Mouse (Mus musculus): ENCODE data around the gene Afg1l.

Gene Afg1l

GRCm38 (mm10) chr10:42478341-42478720 is at the start of gene Afg1l:
Afg1l (minus strand) TSS chr10:42478565.
- in situ Hi-C loops (cut with MboI; ENCODE audit: low sequenced_read_pairs) = no loop called here

- in situ Hi-C loops (cut with MboI; ENCODE audit: low sequenced_read_pairs) = no loop called here
Observed at GRCm38 (mm10) chr10:42525682-42526081, 47.3 kb upstream of the Afg1l start.

GRCm38 (mm10) chr10:42523556-42524162 is 45.3 kb upstream of the Afg1l start:
- in situ Hi-C loops (cut with MboI; ENCODE audit: low sequenced_read_pairs) = no loop called here

GRCm38 (mm10) chr10:42522912-42523311 is 44.5 kb upstream of the Afg1l start:
- in situ Hi-C loops (cut with MboI; ENCODE audit: low sequenced_read_pairs) = no loop called here

GRCm38 (mm10) chr10:42521315-42521981 is 43.1 kb upstream of the Afg1l start:
- in situ Hi-C loops (cut with MboI; ENCODE audit: low sequenced_read_pairs) = no loop called here

- in situ Hi-C loops (cut with MboI; ENCODE audit: low sequenced_read_pairs) = no loop called here
Observed at GRCm38 (mm10) chr10:42518363-42518762, 40.0 kb upstream of the Afg1l start.

GRCm38 (mm10) chr10:42514125-42514524 is 35.8 kb upstream of the Afg1l start:
- in situ Hi-C loops (cut with MboI; ENCODE audit: low sequenced_read_pairs) = no loop called here

GRCm38 (mm10) chr10:42511184-42512135 is 33.1 kb upstream of the Afg1l start:
- in situ Hi-C loops (cut with MboI; ENCODE audit: low sequenced_read_pairs) = no loop called here

- in situ Hi-C loops (cut with MboI; ENCODE audit: low sequenced_read_pairs) = no loop called here
Observed at GRCm38 (mm10) chr10:42510141-42510540, 31.8 kb upstream of the Afg1l start.

GRCm38 (mm10) chr10:42504096-42504710 is 25.8 kb upstream of the Afg1l start:
- in situ Hi-C loops (cut with MboI; ENCODE audit: low sequenced_read_pairs) = no loop called here

- in situ Hi-C loops (cut with MboI; ENCODE audit: low sequenced_read_pairs) = no loop called here
Observed at GRCm38 (mm10) chr10:42502349-42503111, 24.2 kb upstream of the Afg1l start.

GRCm38 (mm10) chr10:42501775-42502348 is 23.5 kb upstream of the Afg1l start, which contains the start of gene Snx3:
Snx3 (plus strand) TSS chr10:42502030.
- in situ Hi-C loops (cut with MboI; ENCODE audit: low sequenced_read_pairs) = no loop called here

- in situ Hi-C loops (cut with MboI; ENCODE audit: low sequenced_read_pairs) = no loop called here
Observed at GRCm38 (mm10) chr10:42501161-42501560, 22.8 kb upstream of the Afg1l start.

GRCm38 (mm10) chr10:42500611-42501010 is 22.2 kb upstream of the Afg1l start:
- in situ Hi-C loops (cut with MboI; ENCODE audit: low sequenced_read_pairs) = no loop called here

- in situ Hi-C loops (cut with MboI; ENCODE audit: low sequenced_read_pairs) = no loop called here
Observed at GRCm38 (mm10) chr10:42493000-42493399, 14.6 kb upstream of the Afg1l start.

GRCm38 (mm10) chr10:42492027-42492771 is 13.8 kb upstream of the Afg1l start:
- in situ Hi-C loops (cut with MboI; ENCODE audit: low sequenced_read_pairs) = no loop called here

- in situ Hi-C loops (cut with MboI; ENCODE audit: low sequenced_read_pairs) = no loop called here
Observed at GRCm38 (mm10) chr10:42491158-42491557, 12.8 kb upstream of the Afg1l start.

- in situ Hi-C loops (cut with MboI; ENCODE audit: low sequenced_read_pairs) = no loop called here
Observed at GRCm38 (mm10) chr10:42488606-42489296, 10.4 kb upstream of the Afg1l start.

GRCm38 (mm10) chr10:42480719-42481118 is 2.4 kb upstream of the Afg1l start:
- in situ Hi-C loops (cut with MboI; ENCODE audit: low sequenced_read_pairs) = no loop called here
